Mouse (Mus musculus): ENCODE data around the gene Nolc1. TPM values are rescaled to one million over a fixed set of nuclear protein-coding genes. Genes with fewer than 3 reads are reported as not detected.

The Nolc1 gene
- total and polyA plus RNA-seq, 3 experiments: 6.5 to 21.1 (median 19.1) TPM

DNA sequence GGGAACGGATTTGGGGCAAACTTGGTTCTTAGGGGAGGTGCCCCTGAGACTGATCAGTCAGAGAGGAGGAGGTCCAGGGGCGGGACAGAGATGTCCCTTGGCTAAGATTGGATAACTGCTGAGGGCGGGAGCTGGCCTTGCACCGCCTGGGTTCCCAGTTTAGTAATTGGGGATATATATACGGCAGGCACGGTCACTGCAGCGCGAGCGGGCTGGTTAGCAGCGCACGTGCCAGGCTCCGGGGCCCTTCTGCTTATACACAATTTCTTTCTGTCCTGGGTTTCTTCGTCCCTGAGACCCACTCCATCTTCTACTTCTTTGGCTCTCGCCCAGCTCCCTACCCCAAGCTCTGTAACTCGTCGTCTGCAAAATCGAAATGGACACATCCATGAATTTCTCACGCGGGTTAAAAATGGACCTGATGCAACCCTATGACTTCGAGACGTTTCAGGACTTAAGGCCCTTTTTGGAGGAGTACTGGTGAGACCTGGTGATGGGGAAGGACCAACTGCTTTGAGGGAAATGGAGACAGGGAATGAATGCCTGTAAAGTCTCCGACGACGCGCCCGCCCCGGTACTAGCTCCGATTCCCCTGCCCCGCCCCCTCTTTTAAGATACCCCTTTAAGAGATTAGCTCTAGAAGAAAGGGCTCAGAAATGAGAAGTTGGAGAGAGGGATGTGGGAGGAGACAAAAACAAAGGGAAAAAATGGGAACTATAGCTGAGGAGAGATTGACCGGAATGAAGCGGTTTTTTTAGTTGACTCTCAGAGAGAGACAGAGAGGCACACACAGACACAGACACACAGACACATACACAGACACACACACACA is 56.2 kb downstream of the Nolc1 start, which contains the start of gene Elovl3:
TSS of gene Elovl3 (plus strand) at position 204 of the 832 bp plus-strand sequence.
- peaks cover 6% of the 10 kb centered on the region for H3K27me3 ChIP-seq (ENCODE audit: control insufficient read depth, insufficient read depth, low read length)
- no peaks in the 10 kb centered on the region for H3K36me3 ChIP-seq (ENCODE audit: control insufficient read depth, insufficient read depth, low read length)
- H3K4me3 ChIP-seq: peak within 1 kb of the TSS; percentile 26; the same call in 1 of the 2 replicates
- H3K9ac ChIP-seq (ENCODE audit: low read depth, low read length): no peak within 1 kb of the TSS
- TF ChIP-seq CTCF (IDR thresholded peaks at IDR 0.05) (no peak), POLR2A (IDR thresholded peaks at IDR 0.05; ENCODE audit: insufficient read depth, low read depth, low read length) (no peak), EP300 (IDR thresholded peaks at IDR 0.05; ENCODE audit: insufficient read depth, low read depth, low read length) (no peak)
- DNase-seq: peak; percentile 46 to 61
- H3K4me1 ChIP-seq (ENCODE audit: control insufficient read depth, insufficient read depth, low read length): no peaks in the 10 kb centered on the region; the same call in 1 of the 2 replicates
- H3K27ac ChIP-seq: no peak within 1 kb of the TSS
- 4% methylated on average over 31 of the region's 31 CpGs for WGBS
- H3K79me2 ChIP-seq (replicated peaks; ENCODE audit: control insufficient read depth, insufficient read depth, low read length): no peaks in the 10 kb centered on the region
- intact Hi-C loops (cut with DNase I): no loop called here

DNA sequence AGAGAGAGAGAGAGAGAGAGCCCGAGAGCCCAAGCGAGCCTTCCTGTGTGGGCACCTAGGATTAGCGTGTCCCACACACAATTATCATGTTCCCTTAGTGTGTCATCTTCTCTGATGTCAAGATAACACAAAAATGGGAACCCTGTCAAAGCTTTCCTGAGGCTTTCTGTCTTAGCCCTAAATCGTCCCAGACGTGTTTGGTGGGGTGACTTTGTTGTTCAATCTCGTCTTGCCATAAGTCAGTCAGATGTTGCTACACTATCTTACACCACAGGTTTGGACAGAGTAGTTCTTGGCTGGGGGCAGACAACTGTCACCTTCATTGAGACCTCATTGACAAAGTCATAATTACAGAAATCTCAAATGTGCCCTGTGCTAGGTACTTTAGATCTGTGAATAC is 56.9 kb downstream of the Nolc1 start:
- intact Hi-C loops (cut with DNase I): no loop called here
- Histone ChIP-seq H3K4me3 (no peak overlapping the region), H3K4me1 (ENCODE audit: control insufficient read depth, insufficient read depth, low read length) (peaks cover 2% of the 10 kb centered on the region), H3K79me2 (replicated peaks; ENCODE audit: control insufficient read depth, insufficient read depth, low read length) (no peaks in the 10 kb centered on the region), H3K27ac (no peak overlapping the region), H3K36me3 (ENCODE audit: control insufficient read depth, insufficient read depth, low read length) (no peaks in the 10 kb centered on the region), H3K27me3 (ENCODE audit: control insufficient read depth, insufficient read depth, low read length) (peaks cover 9% of the 10 kb centered on the region), H3K9ac (ENCODE audit: low read depth, low read length) (no peak overlapping the region)
- TF ChIP-seq POLR2A (IDR thresholded peaks at IDR 0.05; ENCODE audit: insufficient read depth, low read depth, low read length): no peak
- WGBS: 30% methylated on average over 6 of the region's 6 CpGs
- DNase-seq: no peak

Other genes with a start within 250 kb of the Nolc1 start
- gene Armh3, start 77.4 kb upstream of the Nolc1 start, total RNA-seq (2021): 10 to 100 TPM; 13.9 to 14.6 TPM
- 14.2 and 21.6 TPM in 2 replicates for gene Armh3, start 77.4 kb upstream of the Nolc1 start, polyA plus RNA-seq (2012; rRNA removed)
- gene Hps6, start 72.4 kb upstream of the Nolc1 start, total RNA-seq (2021): 1 to 10 TPM; 5.2 to 5.6 TPM
- 3.6 and 4.0 TPM in 2 replicates for gene Hps6, start 72.4 kb upstream of the Nolc1 start, polyA plus RNA-seq (2012; rRNA removed)
- 10 to 100 TPM; 15.0 to 18.3 TPM for gene Pprc1, start 31.0 kb upstream of the Nolc1 start, total RNA-seq (2021)
- gene Pprc1, start 31.0 kb upstream of the Nolc1 start, polyA plus RNA-seq (2012; rRNA removed): 11.7 and 15.4 TPM in 2 replicates
- 10 to 100 TPM; 39.2 to 46.3 TPM for gene Ldb1, start 30.6 kb upstream of the Nolc1 start, total RNA-seq (2021)
- 94.1 and 96.3 TPM in 2 replicates for gene Ldb1, start 30.6 kb upstream of the Nolc1 start, polyA plus RNA-seq (2012; rRNA removed)
- gene Elovl3, start 56.0 kb downstream of the Nolc1 start, total RNA-seq (2021): under 1 TPM; 0.27 to 0.55 TPM
- gene Elovl3, start 56.0 kb downstream of the Nolc1 start, polyA plus RNA-seq (2012; rRNA removed): 0.31 and 1.6 TPM in 2 replicates
- gene Pitx3, start 72.5 kb downstream of the Nolc1 start, total RNA-seq (2021): 1 to 10 TPM; 1.2 to 1.8 TPM
- gene Pitx3, start 72.5 kb downstream of the Nolc1 start, polyA plus RNA-seq (2012; rRNA removed): 0.39 and 0.82 TPM in 2 replicates
- 10 to 100 TPM; 39.9 to 40.0 TPM for gene Gbf1, start 76.6 kb downstream of the Nolc1 start, total RNA-seq (2021)
- 49.3 and 52.1 TPM in 2 replicates for gene Gbf1, start 76.6 kb downstream of the Nolc1 start, polyA plus RNA-seq (2012; rRNA removed)
- gene Nfkb2, start 228.5 kb downstream of the Nolc1 start, total RNA-seq (2021): 10 to 100 TPM; 18.3 to 20.4 TPM
- gene Nfkb2, start 228.5 kb downstream of the Nolc1 start, polyA plus RNA-seq (2012; rRNA removed): 22.1 and 22.6 TPM in 2 replicates